Mouse (Mus musculus): ENCODE results near the gene C4b.

The C4b gene

DNA sequence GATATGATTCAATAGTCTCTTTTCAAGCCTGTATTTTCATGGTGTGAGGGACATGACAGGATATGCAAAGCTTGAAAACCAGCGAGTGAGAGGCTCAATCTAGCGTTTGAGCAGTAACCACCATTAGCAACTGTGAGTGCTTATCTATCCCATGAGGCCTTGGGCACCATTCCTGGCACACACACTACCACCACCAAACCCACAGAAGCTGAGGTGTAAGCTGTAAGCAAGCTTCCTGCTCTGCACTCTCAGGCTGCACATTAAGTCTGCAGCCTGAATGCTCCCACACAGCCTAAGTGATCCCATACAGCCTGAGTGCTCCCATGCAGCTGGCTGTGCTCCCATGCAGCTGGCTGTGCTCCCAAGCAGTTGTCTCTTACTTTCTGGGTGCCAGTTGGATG lies 43.0 kb downstream of the C4b start:
- no peak for DNase-seq (ENCODE audit: low spot score)

DNA sequence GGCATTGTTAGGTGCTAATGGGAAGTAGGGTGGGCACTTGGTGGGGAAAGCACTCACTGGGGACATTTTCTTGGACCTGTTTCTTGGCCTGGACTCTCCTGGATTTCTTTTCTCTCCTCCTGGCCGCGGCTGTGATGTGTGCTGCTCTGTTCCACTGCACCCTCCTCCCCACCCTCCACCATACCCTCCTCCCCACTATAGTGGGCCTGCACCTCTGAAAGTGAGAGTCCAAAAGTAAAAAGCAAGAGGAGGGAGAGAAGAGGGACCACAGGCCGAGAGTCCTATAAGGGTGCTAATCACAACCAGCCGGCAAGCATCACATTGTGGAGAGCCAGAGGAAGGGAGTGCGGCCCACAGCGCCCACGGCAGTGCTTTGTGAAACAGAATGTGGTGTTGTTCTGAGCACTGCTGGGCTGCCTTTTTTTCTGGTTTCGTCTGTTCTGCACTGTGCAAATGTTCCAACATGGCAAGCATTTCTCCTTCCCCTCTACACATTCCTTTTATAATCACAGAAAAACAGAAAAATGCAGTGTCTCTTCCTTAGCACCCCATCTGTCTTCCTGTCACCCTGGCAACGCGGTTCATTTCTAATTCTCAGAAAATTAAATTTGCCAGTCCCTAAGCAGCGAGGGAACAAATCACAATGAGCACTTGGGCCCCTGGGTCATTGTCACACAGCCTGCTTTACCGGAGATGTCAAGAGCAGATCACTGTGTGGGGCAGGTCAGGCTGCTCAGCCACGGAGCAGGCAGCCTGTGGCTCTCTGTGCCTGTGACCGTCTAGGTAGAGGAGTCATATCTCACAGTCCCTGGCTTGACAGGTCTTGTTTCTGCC lies 43.9 kb downstream of the C4b start:
- DNase-seq (ENCODE audit: low spot score) = no peak

GRCm38 (mm10) chr17:34692906-34693305 lies 50.8 kb downstream of the C4b start:
- no peak for DNase-seq (ENCODE audit: low spot score)

- no peak for DNase-seq (ENCODE audit: low spot score)
Observed at GRCm38 (mm10) chr17:34690458-34690857, 53.2 kb downstream of the C4b start.

DNA sequence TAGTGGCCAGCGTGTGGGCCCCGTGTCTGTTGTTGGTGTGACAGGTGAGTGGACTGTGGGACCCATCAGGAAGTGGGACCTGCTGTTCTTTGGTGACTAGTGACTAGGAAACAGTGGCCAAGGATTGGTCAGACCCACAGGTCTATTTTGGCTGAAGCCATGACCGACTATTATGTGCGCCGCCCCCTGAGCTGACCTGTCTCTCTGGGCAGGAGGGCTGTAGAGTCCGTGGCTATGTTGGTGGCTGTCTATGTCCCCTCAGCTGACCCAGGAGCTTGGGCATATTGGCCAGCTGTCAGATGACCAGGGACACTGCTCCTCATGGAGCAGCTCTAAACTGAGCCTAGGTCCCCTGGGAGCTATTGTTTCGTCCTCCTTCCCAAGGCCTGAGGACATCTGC lies 54.8 kb downstream of the C4b start:
- DNase-seq (ENCODE audit: low spot score) = no peak

DNA sequence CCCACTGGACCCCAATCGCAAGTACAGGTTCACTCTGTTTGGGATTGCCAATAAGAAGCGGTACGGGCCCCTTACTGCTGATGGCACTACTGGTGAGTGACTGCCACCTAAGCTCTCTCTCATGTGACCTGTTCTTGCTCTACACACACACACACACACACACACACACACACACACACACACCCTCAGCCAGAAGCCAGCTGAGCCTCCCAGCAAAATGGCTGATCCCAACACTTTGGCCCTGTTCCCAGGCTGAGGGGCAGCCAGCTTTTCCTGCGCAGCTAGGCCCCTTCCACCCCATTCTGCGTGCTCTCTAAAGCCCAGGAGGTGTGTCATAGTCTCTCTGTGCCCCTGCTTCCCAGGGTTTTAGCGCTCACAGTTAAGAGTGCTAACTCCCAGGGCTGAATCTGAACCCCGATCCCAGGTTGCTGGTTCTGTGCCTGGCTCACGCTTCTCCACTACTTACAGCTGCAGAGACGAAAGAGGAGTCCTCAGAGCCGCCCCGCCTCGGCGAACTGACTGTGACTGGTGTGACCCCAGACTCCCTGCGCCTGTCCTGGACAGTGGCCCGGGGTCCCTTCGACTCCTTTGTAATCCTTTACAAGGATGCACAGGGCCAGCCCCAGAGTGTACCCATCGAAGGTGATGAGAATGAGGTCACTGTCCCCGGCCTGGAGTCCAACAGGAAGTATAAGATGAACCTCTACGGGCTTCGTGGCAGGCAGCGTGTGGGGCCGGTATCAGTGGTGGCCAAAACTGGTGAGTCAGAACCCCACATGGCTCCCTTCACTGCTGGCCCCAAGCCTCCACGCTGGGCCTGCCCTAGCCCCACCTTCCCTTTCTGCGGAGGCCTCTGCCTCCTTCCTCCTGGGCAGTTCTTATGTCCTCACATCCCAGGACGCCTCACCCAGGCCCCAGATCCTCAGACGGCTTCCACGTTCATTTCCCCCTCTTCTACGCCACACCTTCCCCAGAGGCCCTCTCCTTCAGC lies 58.3 kb downstream of the C4b start:
- no peak for DNase-seq (ENCODE audit: low spot score)

DNA sequence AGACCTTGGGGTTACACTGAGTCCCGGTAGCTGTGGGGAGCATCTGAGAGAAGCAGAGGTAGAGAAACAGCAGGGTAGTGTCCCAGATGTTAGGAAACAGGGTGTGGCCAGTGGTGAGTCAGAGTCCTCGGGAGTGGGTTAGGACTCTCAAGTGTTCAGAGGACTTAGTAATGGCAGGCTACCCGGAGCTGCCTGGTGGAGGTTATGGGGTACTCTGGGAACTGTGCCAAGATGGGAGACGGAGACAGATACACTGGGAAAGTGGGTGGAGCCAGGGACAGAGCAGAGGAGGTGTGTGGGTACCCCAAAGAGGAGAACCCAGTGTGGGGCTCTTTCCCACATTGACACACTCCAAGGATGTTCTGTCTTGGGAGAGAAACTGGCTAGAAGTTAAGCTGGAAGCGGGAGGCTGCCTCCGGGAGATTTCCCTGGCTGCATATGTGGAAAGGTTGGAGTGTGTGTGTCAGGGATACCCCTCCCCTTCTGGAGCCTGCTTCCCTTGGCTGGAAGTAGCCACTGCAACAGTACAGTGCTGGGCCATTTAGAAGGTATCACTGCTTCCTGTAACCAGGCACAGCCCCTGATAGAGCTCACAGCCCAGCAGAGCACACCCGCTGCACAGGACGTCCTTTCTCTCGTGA lies 59.3 kb downstream of the C4b start:
- DNase-seq (ENCODE audit: low spot score) = no peak

GRCm38 (mm10) chr17:34683686-34684220 lies 59.9 kb downstream of the C4b start:
- no peak for DNase-seq (ENCODE audit: low spot score)

GRCm38 (mm10) chr17:34683179-34683578 lies 60.5 kb downstream of the C4b start:
- no peak for DNase-seq (ENCODE audit: low spot score)

GRCm38 (mm10) chr17:34681881-34682536 lies 61.7 kb downstream of the C4b start:
- DNase-seq (ENCODE audit: low spot score) = no peak

DNA sequence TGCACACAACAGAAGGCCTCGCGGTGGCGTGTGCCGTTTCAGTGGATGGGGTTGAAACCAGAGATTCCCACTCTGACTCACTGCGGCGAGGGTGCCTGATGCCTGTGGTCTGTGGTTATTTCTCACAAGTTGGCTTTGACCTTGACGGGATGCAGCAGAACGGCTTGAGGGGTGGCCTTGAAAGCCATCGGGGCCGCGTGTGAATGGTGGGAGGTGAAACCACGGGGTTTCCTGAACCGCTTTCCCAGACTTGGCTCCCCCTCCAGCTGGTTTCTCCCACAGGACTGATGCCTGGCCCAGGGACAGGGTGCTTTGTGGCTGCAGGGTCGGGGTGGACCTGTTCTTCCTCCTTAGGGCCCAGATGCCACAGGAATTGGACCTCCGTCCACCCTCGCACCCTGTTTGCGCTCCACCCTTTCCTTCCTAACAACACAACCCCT lies 62.5 kb downstream of the C4b start:
- no peak for DNase-seq (ENCODE audit: low spot score)

DNA sequence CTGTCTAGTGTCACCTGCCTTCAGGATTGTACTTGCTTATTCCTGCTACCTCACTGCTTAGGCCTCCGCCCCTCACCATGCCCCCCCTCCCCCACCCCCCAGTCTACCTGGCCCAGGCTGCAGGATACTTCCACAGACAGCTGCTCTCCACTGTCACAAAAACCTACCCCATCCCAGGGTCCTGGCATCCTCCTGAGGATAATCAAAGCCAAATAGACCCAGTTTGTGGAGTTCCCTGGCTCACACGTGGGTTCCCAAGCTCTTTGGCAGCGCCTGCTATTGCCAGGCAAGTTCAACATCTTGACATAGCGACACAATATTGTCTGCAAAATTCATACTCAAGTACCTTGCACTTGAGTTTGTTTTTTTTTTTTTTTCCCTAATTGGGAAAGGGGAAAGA lies 63.1 kb downstream of the C4b start:
- no peak for DNase-seq (ENCODE audit: low spot score)

DNA sequence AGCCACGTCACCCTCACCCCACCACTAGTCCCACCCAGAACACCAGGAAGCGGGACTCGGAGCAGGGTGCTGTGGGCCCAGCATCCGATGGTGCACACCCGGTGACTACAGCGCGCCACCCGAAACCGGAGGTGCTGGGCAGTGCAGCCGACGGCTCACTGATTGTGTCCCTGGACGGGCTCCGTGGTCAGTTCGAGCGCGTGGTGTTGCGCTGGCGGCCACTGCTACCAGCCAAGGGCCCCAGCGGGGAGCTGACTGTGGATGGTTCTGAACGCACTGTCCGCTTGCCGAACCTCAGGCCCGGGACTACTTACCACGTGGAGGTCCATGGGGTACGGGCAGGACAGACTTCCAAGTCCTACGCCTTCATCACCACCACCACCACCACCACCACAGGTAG lies 63.5 kb downstream of the C4b start:
- no peak for DNase-seq (ENCODE audit: low spot score)
